Mouse (Mus musculus) MEL (cell line): ENCODE results near the gene Elmod1. TPM values are rescaled to one million over a fixed set of nuclear protein-coding genes. Genes with fewer than 3 reads are reported as not detected.
A peak's percentile ranks its signal among the peaks of the same experiment; 100 is the strongest.
"Not testable (repeated sequence)": the region's sequence is repeated elsewhere in the genome, so short reads cannot be mapped to it uniquely, and the experiment has no call there.

Experiments
- DNase-seq: peaks from one replicate; pipeline ENCODE4 v3.0.0; 2011; ENCODE audit warnings: low read depth, low spot score
- H3K27ac ChIP-seq: 2 replicates; pipeline ENCODE4 v1.5.1; 2012; ENCODE audit warnings: low read depth, mild to moderate bottlenecking, control low read depth, low read length, moderate library complexity; ENCODE audit not compliant: control insufficient read depth
- H3K27me3 ChIP-seq, 2 experiments: fragments of 150-350 bp in 1 of 2; sonication (generic) in 1 of 2; 2 replicates each; pipeline ENCODE4 v1.6.1; 2012; ENCODE audit warnings: low read length in 2 of 2, mild to moderate bottlenecking in 2 of 2, improper control_type of control experiment in 1 of 2, moderate library complexity in 1 of 2; ENCODE audit not compliant: insufficient read depth in 2 of 2, control insufficient read depth in 1 of 2
- H3K36me3 ChIP-seq, 2 experiments: 2 replicates each; pipeline ENCODE4 v1.6.1; 2012 to 2014; ENCODE audit warnings: low read length in 2 of 2, improper control_type of control experiment in 1 of 2, inconsistent platforms in 1 of 2, mild to moderate bottlenecking in 1 of 2; ENCODE audit not compliant: insufficient read depth in 2 of 2, control insufficient read depth in 1 of 2
- H3K4me1 ChIP-seq, 2 experiments: fragments of 150-350 bp in 1 of 2; sonication (generic) in 1 of 2; 2 replicates each; pipeline ENCODE4 v1.6.1; 2012; ENCODE audit warnings: low read length in 2 of 2, improper control_type of control experiment in 1 of 2, mild to moderate bottlenecking in 1 of 2; ENCODE audit not compliant: insufficient read depth in 2 of 2, control insufficient read depth in 1 of 2
- H3K4me3 ChIP-seq, 2 experiments: fragments of 150-350 bp in 1 of 2; sonication (generic) in 1 of 2; 2 replicates each; pipeline ENCODE4 v1.5.1; 2012; ENCODE audit warnings: low read depth in 2 of 2, low read length in 2 of 2, mild to moderate bottlenecking in 2 of 2, moderate library complexity in 2 of 2, control low read depth in 1 of 2, improper control_type of control experiment in 1 of 2; ENCODE audit not compliant: control insufficient read depth in 1 of 2, insufficient read depth in 1 of 2
- H3K79me2 ChIP-seq: 2 replicates; pipeline ENCODE4 v1.6.1; 2012; ENCODE audit warnings: mild to moderate bottlenecking, low read length, moderate library complexity; ENCODE audit not compliant: control insufficient read depth, poor library complexity, insufficient read depth
- H3K9ac ChIP-seq: 2 replicates; pipeline ENCODE4 v1.6.1; 2012; ENCODE audit warnings: low read depth, mild to moderate bottlenecking, control low read depth, low read length, moderate library complexity; ENCODE audit not compliant: control insufficient read depth, poor library complexity, severe bottlenecking
- H3K9me3 ChIP-seq: fragments of 150-350 bp; sonication (generic); replicated peaks from 2 replicates; pipeline ENCODE4 v1.6.1; 2012; ENCODE audit warnings: mild to moderate bottlenecking, low read length, improper control_type of control experiment, moderate library complexity; ENCODE audit not compliant: insufficient read depth
- CHD2 ChIP-seq: IDR thresholded peaks from 2 replicates; pipeline ENCODE4 v1.6.1; 2011; ENCODE audit warnings: low read length, improper control_type of control experiment
- CTCF ChIP-seq, 3 experiments: IDR thresholded peaks in 2 of 3; conservative IDR thresholded peaks in 1 of 3; 2 replicates each; pipeline ENCODE4 v1.5.1; 2011 to 2012; ENCODE audit warnings: low read length in 3 of 3, low read depth in 2 of 3, mild to moderate bottlenecking in 2 of 3, improper control_type of control experiment in 1 of 3, inconsistent platforms in 1 of 3, mixed read lengths in 1 of 3, moderate library complexity in 1 of 3; ENCODE audit not compliant: control insufficient read depth in 1 of 3, insufficient read depth in 1 of 3, poor library complexity in 1 of 3, severe bottlenecking in 1 of 3
- E2F4 ChIP-seq: IDR thresholded peaks from 2 replicates; pipeline ENCODE4 v1.6.1; 2011; ENCODE audit warnings: low read depth, low read length, improper control_type of control experiment, borderline replicate concordance
- HCFC1 ChIP-seq: IDR thresholded peaks from 2 replicates; pipeline ENCODE4 v1.6.1; 2012; ENCODE audit warnings: low read depth, mild to moderate bottlenecking, inconsistent platforms, low read length, improper control_type of control experiment, moderate library complexity
- MXI1 ChIP-seq: IDR thresholded peaks from 2 replicates; pipeline ENCODE4 v1.6.1; 2011; ENCODE audit warnings: mild to moderate bottlenecking, low read depth, low read length, improper control_type of control experiment
- MYB ChIP-seq: IDR thresholded peaks from 2 replicates; pipeline ENCODE4 v1.6.1; 2011; ENCODE audit warnings: mild to moderate bottlenecking, low read depth, low read length, improper control_type of control experiment
- POLR2AphosphoS2 ChIP-seq: IDR thresholded peaks from 2 replicates; pipeline ENCODE4 v1.6.1; 2011; ENCODE audit warnings: low read length, improper control_type of control experiment
- POLR2AphosphoS5 ChIP-seq: IDR thresholded peaks from 2 replicates; pipeline ENCODE4 v1.6.1; 2012; ENCODE audit warnings: low read depth, borderline replicate concordance, mild to moderate bottlenecking, inconsistent platforms, low read length, moderate library complexity, mixed read lengths
- RAD21 ChIP-seq: IDR thresholded peaks from 2 replicates; pipeline ENCODE4 v1.6.1; 2011; ENCODE audit warnings: mild to moderate bottlenecking, low read depth, low read length, improper control_type of control experiment
- SIN3A ChIP-seq: IDR thresholded peaks from 2 replicates; pipeline ENCODE4 v1.6.1; 2012; ENCODE audit warnings: low read length, improper control_type of control experiment, inconsistent platforms
- SMC3 ChIP-seq: IDR thresholded peaks from 2 replicates; pipeline ENCODE4 v1.6.1; 2011; ENCODE audit warnings: low read depth, low read length, improper control_type of control experiment
- ZC3H11A ChIP-seq: IDR thresholded peaks from 2 replicates; pipeline ENCODE4 v1.6.1; 2012; ENCODE audit warnings: low read depth, mild to moderate bottlenecking, inconsistent platforms, low read length, improper control_type of control experiment
- polyA plus RNA-seq, 2 experiments: library from polyadenylated mRNA; stranded (reverse) in 1 of 2; unstranded in 1 of 2; fragments of >175 nt in 1 of 2; fragments of >200 nt in 1 of 2; gene quantifications; 2 replicates each; pipeline versions ENCODE4 v1.2.1 to v1.2.4; 2012; ENCODE audit warnings: low replicate concordance in 2 of 2, low read depth in 1 of 2; ENCODE audit not compliant: insufficient read length in 2 of 2, insufficient read depth in 1 of 2, missing spikeins in 1 of 2
- total RNA-seq: library from RNA; depleted of rRNA; stranded (reverse); fragments of 300-350 nt; gene quantifications from 2 replicates; pipeline ENCODE4 v1.2.3, GENCODE M21; 2012

Gene Elmod1
- total and polyA plus RNA-seq, 3 experiments = not detected

- no peak for DNase-seq
- no peak overlapping the region for H3K27ac ChIP-seq
These were observed 19.4 kb upstream of the Elmod1 start for GRCm38 (mm10) chr9:53994528-53994927.

GRCm38 (mm10) chr9:53992567-53992966 lies 17.5 kb upstream of the Elmod1 start:
- not testable (repeated sequence) for H3K79me2 ChIP-seq, H3K4me3 ChIP-seq, H3K9me3 ChIP-seq, H3K36me3 ChIP-seq, H3K27ac ChIP-seq, H3K4me1 ChIP-seq, DNase-seq, H3K27me3 ChIP-seq, H3K9ac ChIP-seq

More at GRCm38 (mm10) chr9:53994528-53994927, 19.4 kb upstream of the Elmod1 start:
- no peak overlapping the region for H3K4me3 ChIP-seq
- no peaks in the 10 kb centered on the region for H3K79me2 ChIP-seq
- no peak overlapping the region for H3K9ac ChIP-seq
- no peaks in the 10 kb centered on the region for H3K27me3 ChIP-seq
- no peaks in the 10 kb centered on the region for H3K9me3 ChIP-seq
- TF ChIP-seq POLR2AphosphoS2 = no peak
- peak; percentile 13 for TF ChIP-seq RAD21
- TF ChIP-seq SIN3A = no peak
- no peak for TF ChIP-seq POLR2AphosphoS5
- no peak for TF ChIP-seq CHD2
- TF ChIP-seq, all 39 proteins: peak for 1
- Histone ChIP-seq H3K4me1 (no peaks in the 10 kb centered on the region), H3K36me3 (no peaks in the 10 kb centered on the region)

- no peaks in the 10 kb centered on the region for H3K4me1 ChIP-seq
- no peak overlapping the region for H3K4me3 ChIP-seq
- H3K9ac ChIP-seq = no peak overlapping the region
- DNase-seq = peak; percentile 56
- H3K9me3 ChIP-seq = no peaks in the 10 kb centered on the region
- no peaks in the 10 kb centered on the region for H3K36me3 ChIP-seq
- TF ChIP-seq RAD21 (peak; percentile 83), MYB (no peak), E2F4 (no peak), SMC3 (peak; percentile 69), ZC3H11A (peak; percentile 67), MXI1 (no peak), CTCF (IDR thresholded peaks at IDR 0.05 in 2 of 3, conservative IDR thresholded peaks at IDR 0.05 in 1 of 3; ENCODE audit: control insufficient read depth in 1 of 3, insufficient read depth in 1 of 3, low read depth in 2 of 3, low read length in 3 of 3, poor library complexity in 1 of 3, severe bottlenecking in 1 of 3) (peak; percentile 34 to 81 (median 65)), HCFC1 (no peak)
- H3K27me3 ChIP-seq = no peaks in the 10 kb centered on the region
- no peaks in the 10 kb centered on the region for H3K79me2 ChIP-seq
- no peak overlapping the region for H3K27ac ChIP-seq
These were observed 15.8 kb upstream of the Elmod1 start for GRCm38 (mm10) chr9:53990921-53991320.
